Mouse (Mus musculus): Measurements from ENCODE around the gene 9330161L09Rik. TPM values are rescaled to one million over a fixed set of nuclear protein-coding genes. Genes with fewer than 3 reads are reported as not detected.

The 9330161L09Rik gene
- polyA plus RNA-seq, 1 experiment from 2014 or later, result 0.59 TPM

- no peak for DNase-seq (ENCODE audit: low spot score, missing footprints)
- Histone ChIP-seq H3K4me2 (no peak overlapping the region), H3K4me3 (ENCODE audit: low read depth, low read length) (no peak overlapping the region), H3K9ac (ENCODE audit: low read length) (no peak overlapping the region), H3K27ac (ENCODE audit: low read depth, low read length) (no peak overlapping the region), H3K4me1 (ENCODE audit: control insufficient read depth, insufficient read depth, low read length) (no peaks in the 10 kb centered on the region), H3K36me3 (ENCODE audit: control insufficient read depth, insufficient read depth, low read length) (no peaks in the 10 kb centered on the region), H3K9me3 (ENCODE audit: control insufficient read depth, low read length) (no peaks in the 10 kb centered on the region), H3K27me3 (ENCODE audit: control insufficient read depth, insufficient read depth, low read length) (no peaks in the 10 kb centered on the region)
- no peak for ATAC-seq (ENCODE audit: low FRiP score)
- 80% methylated on average over 8 of the region's 8 CpGs for WGBS
Measured at GRCm38 (mm10) chr12:103373530-103374236, 33.9 kb downstream of the 9330161L09Rik start.

- no peaks in the 10 kb centered on the region for H3K36me3 ChIP-seq (ENCODE audit: control insufficient read depth, insufficient read depth, low read length)
- no peak overlapping the region for H3K27ac ChIP-seq (ENCODE audit: low read depth, low read length)
- no peaks in the 10 kb centered on the region for H3K9me3 ChIP-seq (ENCODE audit: control insufficient read depth, low read length)
- H3K4me1 ChIP-seq (ENCODE audit: control insufficient read depth, insufficient read depth, low read length), result no peaks in the 10 kb centered on the region
- H3K9ac ChIP-seq (ENCODE audit: low read length), result no peak overlapping the region
- H3K4me2 ChIP-seq, result no peak overlapping the region
- WGBS, result 29% methylated on average over 6 of the region's 6 CpGs
- no peak for ATAC-seq (ENCODE audit: low FRiP score)
- H3K27me3 ChIP-seq (ENCODE audit: control insufficient read depth, insufficient read depth, low read length), result no peaks in the 10 kb centered on the region
- H3K4me3 ChIP-seq (ENCODE audit: low read depth, low read length), result no peak overlapping the region
- DNase-seq (ENCODE audit: low spot score, missing footprints), result peak; percentile 93
Measured at GRCm38 (mm10) chr12:103371711-103372110, 35.9 kb downstream of the 9330161L09Rik start.

GRCm38 (mm10) chr12:103370861-103371260 is 36.8 kb downstream of the 9330161L09Rik start:
- H3K36me3 ChIP-seq (ENCODE audit: control insufficient read depth, insufficient read depth, low read length), result no peaks in the 10 kb centered on the region
- peak; percentile 76 for DNase-seq (ENCODE audit: low spot score, missing footprints)
- no peak overlapping the region for H3K9ac ChIP-seq (ENCODE audit: low read length)
- WGBS, result 80% methylated on average over 4 of the region's 4 CpGs
- H3K4me3 ChIP-seq (ENCODE audit: low read depth, low read length), result no peak overlapping the region
- no peaks in the 10 kb centered on the region for H3K4me1 ChIP-seq (ENCODE audit: control insufficient read depth, insufficient read depth, low read length)
- H3K4me2 ChIP-seq, result no peak overlapping the region
- no peak overlapping the region for H3K27ac ChIP-seq (ENCODE audit: low read depth, low read length)
- no peaks in the 10 kb centered on the region for H3K27me3 ChIP-seq (ENCODE audit: control insufficient read depth, insufficient read depth, low read length)
- no peak for ATAC-seq (ENCODE audit: low FRiP score)
- no peaks in the 10 kb centered on the region for H3K9me3 ChIP-seq (ENCODE audit: control insufficient read depth, low read length)

GRCm38 (mm10) chr12:103368777-103369176 is 38.8 kb downstream of the 9330161L09Rik start:
- Histone ChIP-seq H3K27ac (ENCODE audit: low read depth, low read length) (no peak overlapping the region), H3K4me2 (no peak overlapping the region), H3K4me1 (ENCODE audit: control insufficient read depth, insufficient read depth, low read length) (no peaks in the 10 kb centered on the region), H3K9me3 (ENCODE audit: control insufficient read depth, low read length) (no peaks in the 10 kb centered on the region), H3K4me3 (ENCODE audit: low read depth, low read length) (no peak overlapping the region), H3K9ac (ENCODE audit: low read length) (no peak overlapping the region), H3K27me3 (ENCODE audit: control insufficient read depth, insufficient read depth, low read length) (no peaks in the 10 kb centered on the region), H3K36me3 (ENCODE audit: control insufficient read depth, insufficient read depth, low read length) (no peaks in the 10 kb centered on the region)
- WGBS, result 85% methylated on average over 2 of the region's 2 CpGs
- no peak for ATAC-seq (ENCODE audit: low FRiP score)
- DNase-seq (ENCODE audit: low spot score, missing footprints), result no peak

- no peaks in the 10 kb centered on the region for H3K4me1 ChIP-seq (ENCODE audit: control insufficient read depth, insufficient read depth, low read length)
- 83% methylated on average over 7 of the region's 7 CpGs for WGBS
- H3K9ac ChIP-seq (ENCODE audit: low read length), result no peak overlapping the region
- no peak overlapping the region for H3K4me2 ChIP-seq
- H3K36me3 ChIP-seq (ENCODE audit: control insufficient read depth, insufficient read depth, low read length), result no peaks in the 10 kb centered on the region
- no peaks in the 10 kb centered on the region for H3K9me3 ChIP-seq (ENCODE audit: control insufficient read depth, low read length)
- no peak overlapping the region for H3K4me3 ChIP-seq (ENCODE audit: low read depth, low read length)
- H3K27me3 ChIP-seq (ENCODE audit: control insufficient read depth, insufficient read depth, low read length), result no peaks in the 10 kb centered on the region
- H3K27ac ChIP-seq (ENCODE audit: low read depth, low read length), result no peak overlapping the region
- ATAC-seq (ENCODE audit: low FRiP score), result no peak
- no peak for DNase-seq (ENCODE audit: low spot score, missing footprints)
Measured at GRCm38 (mm10) chr12:103368326-103368669, 39.3 kb downstream of the 9330161L09Rik start.

- peak; percentile 99 for DNase-seq (ENCODE audit: low spot score, missing footprints)
- ATAC-seq (ENCODE audit: low FRiP score), result peak; percentile 77
- Histone ChIP-seq H3K4me1 (ENCODE audit: control insufficient read depth, insufficient read depth, low read length) (no peaks in the 10 kb centered on the region), H3K4me2 (no peak overlapping the region), H3K9me3 (ENCODE audit: control insufficient read depth, low read length) (no peaks in the 10 kb centered on the region), H3K4me3 (ENCODE audit: low read depth, low read length) (no peak overlapping the region), H3K27ac (ENCODE audit: low read depth, low read length) (no peak overlapping the region), H3K27me3 (ENCODE audit: control insufficient read depth, insufficient read depth, low read length) (no peaks in the 10 kb centered on the region), H3K36me3 (ENCODE audit: control insufficient read depth, insufficient read depth, low read length) (no peaks in the 10 kb centered on the region), H3K9ac (ENCODE audit: low read length) (no peak overlapping the region)
- WGBS, result 20% methylated on average over 18 of the region's 18 CpGs
Measured at GRCm38 (mm10) chr12:103367620-103368325, 39.8 kb downstream of the 9330161L09Rik start.

GRCm38 (mm10) chr12:103367171-103367570 is 40.4 kb downstream of the 9330161L09Rik start:
- Histone ChIP-seq H3K4me1 (ENCODE audit: control insufficient read depth, insufficient read depth, low read length) (no peaks in the 10 kb centered on the region), H3K9me3 (ENCODE audit: control insufficient read depth, low read length) (no peaks in the 10 kb centered on the region), H3K4me2 (no peak overlapping the region), H3K4me3 (ENCODE audit: low read depth, low read length) (no peak overlapping the region), H3K27me3 (ENCODE audit: control insufficient read depth, insufficient read depth, low read length) (no peaks in the 10 kb centered on the region), H3K27ac (ENCODE audit: low read depth, low read length) (no peak overlapping the region), H3K36me3 (ENCODE audit: control insufficient read depth, insufficient read depth, low read length) (no peaks in the 10 kb centered on the region), H3K9ac (ENCODE audit: low read length) (no peak overlapping the region)
- ATAC-seq (ENCODE audit: low FRiP score) (no peak), DNase-seq (ENCODE audit: low spot score, missing footprints) (no peak)
- WGBS, result 67% methylated on average over 2 of the region's 2 CpGs

- ATAC-seq (ENCODE audit: low FRiP score), result no peak
- H3K9ac ChIP-seq (ENCODE audit: low read length), result no peak overlapping the region
- H3K27ac ChIP-seq (ENCODE audit: low read depth, low read length), result no peak overlapping the region
- H3K4me3 ChIP-seq (ENCODE audit: low read depth, low read length), result no peak overlapping the region
- DNase-seq (ENCODE audit: low spot score, missing footprints), result no peak
- no peaks in the 10 kb centered on the region for H3K27me3 ChIP-seq (ENCODE audit: control insufficient read depth, insufficient read depth, low read length)
- WGBS, result 73% methylated on average over 3 of the region's 3 CpGs
- no peaks in the 10 kb centered on the region for H3K4me1 ChIP-seq (ENCODE audit: control insufficient read depth, insufficient read depth, low read length)
- H3K9me3 ChIP-seq (ENCODE audit: control insufficient read depth, low read length), result no peaks in the 10 kb centered on the region
- no peaks in the 10 kb centered on the region for H3K36me3 ChIP-seq (ENCODE audit: control insufficient read depth, insufficient read depth, low read length)
- no peak overlapping the region for H3K4me2 ChIP-seq
Measured at GRCm38 (mm10) chr12:103362336-103362735, 45.3 kb downstream of the 9330161L09Rik start.

GRCm38 (mm10) chr12:103361539-103362307 is 45.9 kb downstream of the 9330161L09Rik start:
- H3K9me3 ChIP-seq (ENCODE audit: control insufficient read depth, low read length), result no peaks in the 10 kb centered on the region
- no peaks in the 10 kb centered on the region for H3K36me3 ChIP-seq (ENCODE audit: control insufficient read depth, insufficient read depth, low read length)
- H3K4me2 ChIP-seq, result no peak overlapping the region
- no peak overlapping the region for H3K27ac ChIP-seq (ENCODE audit: low read depth, low read length)
- no peak overlapping the region for H3K4me3 ChIP-seq (ENCODE audit: low read depth, low read length)
- H3K9ac ChIP-seq (ENCODE audit: low read length), result no peak overlapping the region
- 90% methylated on average over 17 of the region's 17 CpGs for WGBS
- H3K27me3 ChIP-seq (ENCODE audit: control insufficient read depth, insufficient read depth, low read length), result no peaks in the 10 kb centered on the region
- no peaks in the 10 kb centered on the region for H3K4me1 ChIP-seq (ENCODE audit: control insufficient read depth, insufficient read depth, low read length)
- no peak for ATAC-seq (ENCODE audit: low FRiP score)
- DNase-seq (ENCODE audit: low spot score, missing footprints), result no peak
